Mouse (Mus musculus): ENCODE measurements around the gene L2hgdh. TPM values are rescaled to one million over a fixed set of nuclear protein-coding genes. Genes with fewer than 3 reads are reported as not detected.

L2hgdh gene
- polyA plus RNA-seq, 1 experiment from 2014 or later = 9.7 TPM

- ATAC-seq = no peak
- WGBS = 97% methylated on average over 8 of the region's 8 CpGs
- no peak overlapping the region for H3K9ac ChIP-seq (replicated peaks)
- H3K4me3 ChIP-seq (replicated peaks) = no peak overlapping the region
- peaks cover 18% of the 10 kb centered on the region for H3K36me3 ChIP-seq
- no peak overlapping the region for H3K27ac ChIP-seq
- no peak overlapping the region for H3K4me2 ChIP-seq (replicated peaks)
- no peaks in the 10 kb centered on the region for H3K9me3 ChIP-seq
- H3K4me1 ChIP-seq (replicated peaks) = no peaks in the 10 kb centered on the region
- no peaks in the 10 kb centered on the region for H3K27me3 ChIP-seq
Observed at GRCm38 (mm10) chr12:69645821-69646616, 78.7 kb downstream of the L2hgdh start.

GRCm38 (mm10) chr12:69644877-69645276 lies 79.8 kb downstream of the L2hgdh start:
- Histone ChIP-seq H3K27me3 (no peaks in the 10 kb centered on the region), H3K27ac (no peak overlapping the region), H3K4me1 (replicated peaks) (no peaks in the 10 kb centered on the region), H3K4me3 (replicated peaks) (no peak overlapping the region), H3K9me3 (no peaks in the 10 kb centered on the region), H3K4me2 (replicated peaks) (no peak overlapping the region), H3K9ac (replicated peaks) (no peak overlapping the region), H3K36me3 (peaks cover 20% of the 10 kb centered on the region)
- ATAC-seq = no peak
- WGBS = 84% methylated on average over 3 of the region's 3 CpGs

- ATAC-seq = no peak
Observed at GRCm38 (mm10) chr12:69642877-69643276, 81.8 kb downstream of the L2hgdh start.

More at GRCm38 (mm10) chr12:69642877-69643276, 81.8 kb downstream of the L2hgdh start:
- no peak overlapping the region for H3K4me2 ChIP-seq (replicated peaks)
- no peaks in the 10 kb centered on the region for H3K4me1 ChIP-seq (replicated peaks)
- H3K9ac ChIP-seq (replicated peaks) = no peak overlapping the region
- H3K4me3 ChIP-seq (replicated peaks) = no peak overlapping the region
- no peaks in the 10 kb centered on the region for H3K27me3 ChIP-seq
- H3K9me3 ChIP-seq = no peaks in the 10 kb centered on the region
- H3K27ac ChIP-seq = no peak overlapping the region
- 93% methylated on average over 5 of the region's 5 CpGs for WGBS
- peaks cover 35% of the 10 kb centered on the region for H3K36me3 ChIP-seq

MicroRNAs encoded within 50 kb of the gene (microRNA counts, 519-probe panel; counts per million panel counts)
- microRNA mmu-miR-681 = 110 counts per million, percentile 56 among the panel's probes with 10 or more counts

Small RNA genes lying within 50 kb of the gene (microRNA-seq; reads per million reads assigned to microRNA genes)
- gene Mir681 = not detected

Other genes starting within 250 kb of the L2hgdh start
- gene Vcpkmt, start 141.8 kb downstream of the L2hgdh start, polyA plus RNA-seq (2015; fragmentation: Nextera tagmentation; extraction: Ambion mirVana) = 20.2 and 25.8 TPM in 2 replicates
- gene Sos2, start 43.0 kb downstream of the L2hgdh start, polyA plus RNA-seq (2015; fragmentation: Nextera tagmentation; extraction: Ambion mirVana) = 12.4 and 13.1 TPM in 2 replicates
- 24.9 and 25.2 TPM in 2 replicates for gene Atp5s, start 77 bp upstream of the L2hgdh start, polyA plus RNA-seq (2015; fragmentation: Nextera tagmentation; extraction: Ambion mirVana)
- 2.0 and 2.2 TPM in 2 replicates for gene Cdkl1, start 66.4 kb upstream of the L2hgdh start, polyA plus RNA-seq (2015; fragmentation: Nextera tagmentation; extraction: Ambion mirVana)
- gene Atl1, start 167.7 kb upstream of the L2hgdh start, polyA plus RNA-seq (2015; fragmentation: Nextera tagmentation; extraction: Ambion mirVana) = 128 and 129 TPM in 2 replicates
- 25.6 and 27.6 TPM in 2 replicates for gene Map4k5, start 168.3 kb upstream of the L2hgdh start, polyA plus RNA-seq (2015; fragmentation: Nextera tagmentation; extraction: Ambion mirVana)

All from midbrain, embryonic 13.5 days (tissue).